Comparison of ENCODE assay signal across 8 mouse cellular contexts in the genomic region with DNA sequence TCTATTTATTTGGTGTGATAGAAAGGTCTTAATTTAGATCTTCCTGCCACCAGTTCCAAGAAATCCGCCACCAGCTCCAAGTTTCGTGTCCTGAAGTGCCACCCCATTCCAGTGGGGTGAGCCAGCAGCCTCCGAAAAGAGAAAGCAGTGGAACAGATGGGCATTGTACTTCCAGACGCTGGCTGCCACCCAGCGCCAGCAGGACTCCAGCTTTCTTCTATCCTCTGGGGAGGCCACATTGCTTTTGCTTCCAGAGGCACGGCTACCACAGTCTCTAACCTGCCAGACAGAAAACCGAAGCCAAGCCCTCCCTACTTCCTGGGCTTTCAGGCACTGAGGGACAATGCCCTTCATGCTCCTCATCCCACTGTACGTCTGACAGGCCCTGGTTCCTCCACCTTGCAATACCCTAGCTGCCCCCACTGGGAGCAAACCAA. TPM values are rescaled to one million over a fixed set of nuclear protein-coding genes. Genes with fewer than 3 reads are reported as not detected.
A peak's percentile ranks its signal among the peaks of the same experiment; 100 is the strongest.
DNase-seq lines count a peak whose midpoint lies in the region; ATAC-seq lines count a peak whose summit lies in the region.

No protein-coding gene starts in this region.

- H3K36me3 ChIP-seq in midbrain, embryonic 12.5 days: peaks cover 47% of the 10 kb centered on the region
- H3K36me3 ChIP-seq in midbrain, embryonic 10.5 days: peaks cover 66% of the 10 kb centered on the region
- H3K36me3 ChIP-seq in embryonic facial prominence, embryonic 13.5 days: peaks cover 55% of the 10 kb centered on the region
- H3K36me3 ChIP-seq in heart, embryonic 12.5 days: peaks cover 60% of the 10 kb centered on the region
- peaks cover 32% of the 10 kb centered on the region for H3K36me3 ChIP-seq in midbrain, embryonic 15.5 days (replicated peaks)
- peaks cover 32% of the 10 kb centered on the region for H3K36me3 ChIP-seq in liver, embryonic 12.5 days

- no peaks in the 10 kb centered on the region for H3K4me1 ChIP-seq in midbrain, embryonic 12.5 days
- no peaks in the 10 kb centered on the region for H3K4me1 ChIP-seq in midbrain, embryonic 10.5 days
- 0 out of 2 replicates have a peak, but pooled peaks cover 4% of the 10 kb centered on the region for H3K4me1 ChIP-seq in embryonic facial prominence, embryonic 13.5 days
- peaks cover 12% of the 10 kb centered on the region for H3K4me1 ChIP-seq in heart, embryonic 12.5 days (replicated peaks)
- H3K4me1 ChIP-seq in midbrain, embryonic 15.5 days: peaks cover 11% of the 10 kb centered on the region; the same call in 1 of the 2 replicates
- H3K4me1 ChIP-seq in liver, embryonic 12.5 days: no peaks in the 10 kb centered on the region

- no peaks in the 10 kb centered on the region for H3K9me3 ChIP-seq in midbrain, embryonic 12.5 days
- no peaks in the 10 kb centered on the region for H3K9me3 ChIP-seq in midbrain, embryonic 10.5 days (replicated peaks)
- H3K9me3 ChIP-seq in embryonic facial prominence, embryonic 13.5 days: no peaks in the 10 kb centered on the region
- no peaks in the 10 kb centered on the region for H3K9me3 ChIP-seq in heart, embryonic 12.5 days (replicated peaks)
- H3K9me3 ChIP-seq in midbrain, embryonic 15.5 days: no peaks in the 10 kb centered on the region
- no peaks in the 10 kb centered on the region for H3K9me3 ChIP-seq in liver, embryonic 12.5 days (replicated peaks)

- DNase-seq in midbrain, embryonic 10.5 days (ENCODE audit: low spot score): no peak
- DNase-seq in layer of hippocampus, postnatal 25 days (ENCODE audit: extremely low spot score in 1 of 2, low spot score in 1 of 2): peak; percentile 44 to 53
- DNase-seq in spleen, postnatal 10 days (ENCODE audit: low spot score in 2 of 2): no peak

- WGBS in midbrain, embryonic 12.5 days: 65% methylated on average over 8 of the region's 8 CpGs
- WGBS in midbrain, embryonic 10.5 days: 78% methylated on average over 8 of the region's 8 CpGs
- WGBS in embryonic facial prominence, embryonic 13.5 days: 60% methylated on average over 8 of the region's 8 CpGs
- WGBS in heart, embryonic 12.5 days: 60% methylated on average over 8 of the region's 8 CpGs
- WGBS in midbrain, embryonic 15.5 days: 43% methylated on average over 8 of the region's 8 CpGs
- 76% methylated on average over 8 of the region's 8 CpGs for WGBS in liver, embryonic 12.5 days (ENCODE audit: insufficient replicate concordance)

- no peak overlapping the region for H3K4me2 ChIP-seq in midbrain, embryonic 12.5 days (replicated peaks)
- no peak overlapping the region for H3K4me2 ChIP-seq in embryonic facial prominence, embryonic 13.5 days
- no peak overlapping the region for H3K4me2 ChIP-seq in heart, embryonic 12.5 days
- no peak overlapping the region for H3K4me2 ChIP-seq in midbrain, embryonic 15.5 days
- no peak overlapping the region for H3K4me2 ChIP-seq in liver, embryonic 12.5 days

- no peaks in the 10 kb centered on the region for H3K27me3 ChIP-seq in midbrain, embryonic 12.5 days
- H3K27me3 ChIP-seq in midbrain, embryonic 10.5 days (ENCODE audit: low read depth, poor library complexity, severe bottlenecking): no peaks in the 10 kb centered on the region
- H3K27me3 ChIP-seq in embryonic facial prominence, embryonic 13.5 days: no peaks in the 10 kb centered on the region
- no peaks in the 10 kb centered on the region for H3K27me3 ChIP-seq in heart, embryonic 12.5 days (replicated peaks)
- H3K27me3 ChIP-seq in midbrain, embryonic 15.5 days (replicated peaks): no peaks in the 10 kb centered on the region
- H3K27me3 ChIP-seq in liver, embryonic 12.5 days (replicated peaks): no peaks in the 10 kb centered on the region

- no peak overlapping the region for H3K9ac ChIP-seq in midbrain, embryonic 12.5 days (replicated peaks)
- H3K9ac ChIP-seq in embryonic facial prominence, embryonic 13.5 days: no peak overlapping the region
- H3K9ac ChIP-seq in heart, embryonic 12.5 days: no peak overlapping the region
- no peak overlapping the region for H3K9ac ChIP-seq in midbrain, embryonic 15.5 days
- H3K9ac ChIP-seq in liver, embryonic 12.5 days: no peak overlapping the region

- no peak overlapping the region for H3K4me3 ChIP-seq in midbrain, embryonic 12.5 days
- H3K4me3 ChIP-seq in midbrain, embryonic 10.5 days: no peak overlapping the region
- H3K4me3 ChIP-seq in embryonic facial prominence, embryonic 13.5 days: no peak overlapping the region
- no peak overlapping the region for H3K4me3 ChIP-seq in heart, embryonic 12.5 days
- no peak overlapping the region for H3K4me3 ChIP-seq in midbrain, embryonic 15.5 days
- H3K4me3 ChIP-seq in liver, embryonic 12.5 days: no peak overlapping the region

- H3K27ac ChIP-seq in midbrain, embryonic 12.5 days (replicated peaks): peak overlapping the region; percentile 16
- H3K27ac ChIP-seq in midbrain, embryonic 10.5 days (replicated peaks): no peak overlapping the region; the same call in 1 of the 2 replicates
- H3K27ac ChIP-seq in embryonic facial prominence, embryonic 13.5 days: no peak overlapping the region
- H3K27ac ChIP-seq in heart, embryonic 12.5 days (ENCODE audit: poor library complexity, severe bottlenecking): peak overlapping the region; percentile 5; the same call in 1 of the 2 replicates
- H3K27ac ChIP-seq in midbrain, embryonic 15.5 days: peak overlapping the region; percentile 67
- no peak overlapping the region for H3K27ac ChIP-seq in liver, embryonic 12.5 days

- ATAC-seq in midbrain, embryonic 12.5 days (ENCODE audit: low FRiP score, low read depth): 0 out of 2 replicates have a peak, but pooled peaks have one; percentile 23
- 0 out of 2 replicates have a peak, but pooled peaks have one; percentile 32 for ATAC-seq in embryonic facial prominence, embryonic 13.5 days (ENCODE audit: insufficient number of reproducible peaks, insufficient read depth, low FRiP score, low TSS enrichment, low read depth)
- ATAC-seq in heart, embryonic 12.5 days (ENCODE audit: insufficient number of reproducible peaks, low FRiP score): peak; percentile 22; the same call in 1 of the 2 replicates
- peak; percentile 83 for ATAC-seq in midbrain, embryonic 15.5 days (replicated peaks)
- no peak for ATAC-seq in liver, embryonic 12.5 days

RNA-seq across cellular contexts. Expression of gene Vps26c, which starts 54.1 kb away (rescaled TPM):
- polyA plus RNA-seq in midbrain, embryonic 12.5 days (2016; fragmentation: Nextera tagmentation; extraction: Ambion mirVana): 59.4 and 60.6 TPM in 2 replicates
- 63.4 and 64.3 TPM in 2 replicates for polyA plus RNA-seq in midbrain, embryonic 10.5 days (2016; fragmentation: Nextera tagmentation; extraction: Ambion mirVana)
- polyA plus RNA-seq in embryonic facial prominence, embryonic 13.5 days (2015; fragmentation: Nextera tagmentation; extraction: Ambion mirVana): 49.4 and 53.5 TPM in 2 replicates
- polyA plus RNA-seq in heart, embryonic 12.5 days (2016; fragmentation: Nextera tagmentation; extraction: Ambion mirVana): 45.8 and 48.9 TPM in 2 replicates
- total RNA-seq in layer of hippocampus, postnatal 25 days (2021): 10 to 100 TPM; 31.9 to 34.6 TPM
- 79.8 and 91.8 TPM in 2 replicates for polyA plus RNA-seq in midbrain, embryonic 15.5 days (2015; fragmentation: Nextera tagmentation; extraction: Ambion mirVana)
- 25.8 and 27.7 TPM in 2 replicates for polyA plus RNA-seq in liver, embryonic 12.5 days (2016; fragmentation: Nextera tagmentation; extraction: Ambion mirVana)

Comparison
In these comparisons a context has a peak if more than half of its experiments do, and no peak if none do; other contexts are left out.
1. H3K27ac ChIP-seq: peak in midbrain, embryonic 12.5 days (single experiment), heart, embryonic 12.5 days (single experiment) and midbrain, embryonic 15.5 days (single experiment); none in midbrain, embryonic 10.5 days (single experiment), embryonic facial prominence, embryonic 13.5 days (single experiment) and liver, embryonic 12.5 days (single experiment).
2. DNase-seq: peak in layer of hippocampus, postnatal 25 days (2 of 2); none in midbrain, embryonic 10.5 days (single experiment) and spleen, postnatal 10 days (0 of 2).